Mouse (Mus musculus) bone marrow macrophage, adult 2 months (primary cell): ENCODE data around the gene Myo10. TPM values are rescaled to one million over a fixed set of nuclear protein-coding genes. Genes with fewer than 3 reads are reported as not detected.

Source experiments
- H3K27ac ChIP-seq: 2 replicates; pipeline ENCODE4 v1.5.1; 2012; ENCODE audit warnings: low read depth, low read length; ENCODE audit not compliant: insufficient read depth
- H3K4me1 ChIP-seq: 2 replicates; pipeline ENCODE4 v1.6.1; 2012; ENCODE audit warnings: low read length; ENCODE audit not compliant: control insufficient read depth, insufficient read depth
- H3K4me3 ChIP-seq: 2 replicates; pipeline ENCODE4 v1.5.1; 2012; ENCODE audit warnings: mild to moderate bottlenecking, low read length, moderate library complexity; ENCODE audit not compliant: insufficient read depth
- CTCF ChIP-seq: IDR thresholded peaks from 2 replicates; pipeline ENCODE4 v1.5.1; 2012; ENCODE audit warnings: low read depth, mild to moderate bottlenecking, low read length, moderate library complexity
- POLR2A ChIP-seq: IDR thresholded peaks from 2 replicates; pipeline ENCODE4 v1.6.1; 2012; ENCODE audit warnings: mild to moderate bottlenecking, low read depth, low read length, borderline replicate concordance
- polyA plus RNA-seq: library from polyadenylated mRNA; stranded (reverse); fragments of >200 nt; gene quantifications from 2 replicates; pipeline ENCODE4 v1.2.4, GENCODE M21; 2012; ENCODE audit not compliant: missing spikeins, insufficient read depth, insufficient read length

Gene Myo10
- polyA plus RNA-seq, 1 experiment = 17.2 TPM

GRCm38 (mm10) chr15:25803111-25803510 lies 180.8 kb downstream of the Myo10 start:
- Histone ChIP-seq H3K4me3 (no peak overlapping the region), H3K4me1 (no peaks in the 10 kb centered on the region), H3K27ac (no peak overlapping the region)
- TF ChIP-seq CTCF (no peak), POLR2A (no peak)

- Histone ChIP-seq H3K4me3 (no peak overlapping the region), H3K4me1 (peaks cover 3% of the 10 kb centered on the region; the same call in 1 of the 2 replicates), H3K27ac (no peak overlapping the region)
- peak; percentile 85 for TF ChIP-seq CTCF
- TF ChIP-seq POLR2A = no peak
Observed at GRCm38 (mm10) chr15:25805336-25806110, 183.2 kb downstream of the Myo10 start.

GRCm38 (mm10) chr15:25806363-25806762 lies 184.0 kb downstream of the Myo10 start:
- H3K4me3 ChIP-seq = no peak overlapping the region
- no peak overlapping the region for H3K27ac ChIP-seq
- peaks cover 3% of the 10 kb centered on the region; the same call in 1 of the 2 replicates for H3K4me1 ChIP-seq
- TF ChIP-seq POLR2A (no peak), CTCF (no peak)

GRCm38 (mm10) chr15:25806878-25807277 lies 184.6 kb downstream of the Myo10 start:
- peaks cover 3% of the 10 kb centered on the region; the same call in 1 of the 2 replicates for H3K4me1 ChIP-seq
- no peak overlapping the region for H3K4me3 ChIP-seq
- no peak for TF ChIP-seq CTCF
- no peak for TF ChIP-seq POLR2A
- H3K27ac ChIP-seq = no peak overlapping the region

GRCm38 (mm10) chr15:25808677-25809460 lies 186.5 kb downstream of the Myo10 start:
- no peak for TF ChIP-seq CTCF
- no peak for TF ChIP-seq POLR2A
- Histone ChIP-seq H3K27ac (no peak overlapping the region), H3K4me1 (peaks cover 3% of the 10 kb centered on the region; the same call in 1 of the 2 replicates), H3K4me3 (no peak overlapping the region)

GRCm38 (mm10) chr15:25809669-25810068 lies 187.3 kb downstream of the Myo10 start:
- TF ChIP-seq POLR2A (no peak), CTCF (no peak)
- H3K4me3 ChIP-seq = no peak overlapping the region
- H3K27ac ChIP-seq = no peak overlapping the region
- peaks cover 3% of the 10 kb centered on the region; the same call in 1 of the 2 replicates for H3K4me1 ChIP-seq

- H3K4me1 ChIP-seq = peaks cover 3% of the 10 kb centered on the region; the same call in 1 of the 2 replicates
- TF ChIP-seq CTCF (no peak), POLR2A (no peak)
- H3K27ac ChIP-seq = no peak overlapping the region
- no peak overlapping the region for H3K4me3 ChIP-seq
Observed at GRCm38 (mm10) chr15:25811834-25812250, 189.5 kb downstream of the Myo10 start.

- Histone ChIP-seq H3K4me3 (no peak overlapping the region), H3K27ac (no peak overlapping the region), H3K4me1 (peaks cover 3% of the 10 kb centered on the region; the same call in 1 of the 2 replicates)
- TF ChIP-seq POLR2A (no peak), CTCF (no peak)
Observed at GRCm38 (mm10) chr15:25812479-25812878, 190.2 kb downstream of the Myo10 start.

GRCm38 (mm10) chr15:25814535-25814934 lies 192.2 kb downstream of the Myo10 start:
- Histone ChIP-seq H3K4me3 (no peak overlapping the region), H3K4me1 (no peaks in the 10 kb centered on the region), H3K27ac (no peak overlapping the region)
- TF ChIP-seq CTCF (no peak), POLR2A (no peak)

GRCm38 (mm10) chr15:25817191-25817590 lies 194.9 kb downstream of the Myo10 start:
- Histone ChIP-seq H3K4me3 (no peak overlapping the region), H3K27ac (no peak overlapping the region), H3K4me1 (no peaks in the 10 kb centered on the region)
- no peak for TF ChIP-seq POLR2A
- TF ChIP-seq CTCF = no peak
